Mouse (Mus musculus): ENCODE data around the gene Nudt14. TPM values are rescaled to one million over a fixed set of nuclear protein-coding genes. Genes with fewer than 3 reads are reported as not detected.

Nudt14 gene
- polyA plus RNA-seq, 1 experiment from 2014 or later: 109 TPM

- Histone ChIP-seq H3K27ac (ENCODE audit: low read length) (no peak overlapping the region), H3K4me2 (ENCODE audit: low read depth, low read length) (no peak overlapping the region), H3K27me3 (ENCODE audit: control insufficient read depth, insufficient read depth, low read depth, low read length) (no peaks in the 10 kb centered on the region), H3K9me3 (ENCODE audit: control insufficient read depth, low read length) (no peaks in the 10 kb centered on the region), H3K4me3 (ENCODE audit: low read length) (no peak overlapping the region), H3K4me1 (replicated peaks; ENCODE audit: control insufficient read depth, insufficient read depth, low read length) (peaks cover 14% of the 10 kb centered on the region), H3K9ac (ENCODE audit: low read length) (no peak overlapping the region), H3K36me3 (ENCODE audit: control insufficient read depth, insufficient read depth, low read length) (peaks cover 42% of the 10 kb centered on the region)
- no peak for ATAC-seq (ENCODE audit: low read depth)
- 84% methylated on average over 9 of the region's 9 CpGs for WGBS
These were observed 32.8 kb upstream of the Nudt14 start for GRCm38 (mm10) chr12:112974736-112975135.

- H3K27me3 ChIP-seq (ENCODE audit: control insufficient read depth, insufficient read depth, low read depth, low read length): no peaks in the 10 kb centered on the region
- no peak overlapping the region for H3K27ac ChIP-seq (ENCODE audit: low read length)
- no peaks in the 10 kb centered on the region for H3K4me1 ChIP-seq (replicated peaks; ENCODE audit: control insufficient read depth, insufficient read depth, low read length)
- H3K4me3 ChIP-seq (ENCODE audit: low read length): no peak overlapping the region
- ATAC-seq (ENCODE audit: low read depth): no peak
- no peaks in the 10 kb centered on the region for H3K9me3 ChIP-seq (ENCODE audit: control insufficient read depth, low read length)
- H3K36me3 ChIP-seq (ENCODE audit: control insufficient read depth, insufficient read depth, low read length): peaks cover 66% of the 10 kb centered on the region
- WGBS: 89% methylated on average over 6 of the region's 6 CpGs
- no peak overlapping the region for H3K9ac ChIP-seq (ENCODE audit: low read length)
- no peak overlapping the region for H3K4me2 ChIP-seq (ENCODE audit: low read depth, low read length)
These were observed 27.7 kb upstream of the Nudt14 start for GRCm38 (mm10) chr12:112969616-112970015.

GRCm38 (mm10) chr12:112968943-112969342, 27.0 kb upstream of the Nudt14 start:
- H3K27ac ChIP-seq (ENCODE audit: low read length): no peak overlapping the region

GRCm38 (mm10) chr12:112965783-112966182, 23.9 kb upstream of the Nudt14 start:
- no peaks in the 10 kb centered on the region for H3K27me3 ChIP-seq (ENCODE audit: control insufficient read depth, insufficient read depth, low read depth, low read length)

More at GRCm38 (mm10) chr12:112968943-112969342, 27.0 kb upstream of the Nudt14 start:
- Histone ChIP-seq H3K4me2 (ENCODE audit: low read depth, low read length) (no peak overlapping the region), H3K36me3 (ENCODE audit: control insufficient read depth, insufficient read depth, low read length) (peaks cover 71% of the 10 kb centered on the region), H3K9me3 (ENCODE audit: control insufficient read depth, low read length) (no peaks in the 10 kb centered on the region), H3K4me1 (replicated peaks; ENCODE audit: control insufficient read depth, insufficient read depth, low read length) (no peaks in the 10 kb centered on the region), H3K9ac (ENCODE audit: low read length) (no peak overlapping the region), H3K27me3 (ENCODE audit: control insufficient read depth, insufficient read depth, low read depth, low read length) (no peaks in the 10 kb centered on the region), H3K4me3 (ENCODE audit: low read length) (no peak overlapping the region)
- WGBS: 60% methylated on average over 8 of the region's 8 CpGs
- no peak for ATAC-seq (ENCODE audit: low read depth)

GRCm38 (mm10) chr12:112961872-112962271, 19.9 kb upstream of the Nudt14 start:
- WGBS: 80% methylated on average over 5 of the region's 5 CpGs
- Histone ChIP-seq H3K36me3 (ENCODE audit: control insufficient read depth, insufficient read depth, low read length) (peaks cover 60% of the 10 kb centered on the region), H3K9ac (ENCODE audit: low read length) (no peak overlapping the region), H3K27me3 (ENCODE audit: control insufficient read depth, insufficient read depth, low read depth, low read length) (no peaks in the 10 kb centered on the region), H3K4me2 (ENCODE audit: low read depth, low read length) (no peak overlapping the region), H3K27ac (ENCODE audit: low read length) (no peak overlapping the region), H3K4me1 (replicated peaks; ENCODE audit: control insufficient read depth, insufficient read depth, low read length) (no peaks in the 10 kb centered on the region), H3K9me3 (ENCODE audit: control insufficient read depth, low read length) (no peaks in the 10 kb centered on the region), H3K4me3 (ENCODE audit: low read length) (no peak overlapping the region)
- no peak for ATAC-seq (ENCODE audit: low read depth)

More at GRCm38 (mm10) chr12:112965783-112966182, 23.9 kb upstream of the Nudt14 start:
- Histone ChIP-seq H3K9me3 (ENCODE audit: control insufficient read depth, low read length) (no peaks in the 10 kb centered on the region), H3K36me3 (ENCODE audit: control insufficient read depth, insufficient read depth, low read length) (peaks cover 74% of the 10 kb centered on the region), H3K9ac (ENCODE audit: low read length) (no peak overlapping the region), H3K4me2 (ENCODE audit: low read depth, low read length) (no peak overlapping the region), H3K4me3 (ENCODE audit: low read length) (no peak overlapping the region), H3K27ac (ENCODE audit: low read length) (no peak overlapping the region), H3K4me1 (replicated peaks; ENCODE audit: control insufficient read depth, insufficient read depth, low read length) (no peaks in the 10 kb centered on the region)
- no peak for ATAC-seq (ENCODE audit: low read depth)
- 89% methylated on average over 13 of the region's 13 CpGs for WGBS

GRCm38 (mm10) chr12:112961428-112961827, 19.5 kb upstream of the Nudt14 start:
- no peak; the same call in 1 of the 2 replicates for ATAC-seq (ENCODE audit: low read depth)
- WGBS: 72% methylated on average over 7 of the region's 7 CpGs
- Histone ChIP-seq H3K36me3 (ENCODE audit: control insufficient read depth, insufficient read depth, low read length) (peaks cover 58% of the 10 kb centered on the region), H3K9ac (ENCODE audit: low read length) (no peak overlapping the region), H3K27ac (ENCODE audit: low read length) (no peak overlapping the region), H3K4me1 (replicated peaks; ENCODE audit: control insufficient read depth, insufficient read depth, low read length) (no peaks in the 10 kb centered on the region), H3K4me3 (ENCODE audit: low read length) (no peak overlapping the region), H3K27me3 (ENCODE audit: control insufficient read depth, insufficient read depth, low read depth, low read length) (no peaks in the 10 kb centered on the region), H3K9me3 (ENCODE audit: control insufficient read depth, low read length) (no peaks in the 10 kb centered on the region), H3K4me2 (ENCODE audit: low read depth, low read length) (no peak overlapping the region)

GRCm38 (mm10) chr12:112959421-112959820, 17.5 kb upstream of the Nudt14 start:
- H3K9ac ChIP-seq (ENCODE audit: low read length): no peak overlapping the region
- no peaks in the 10 kb centered on the region for H3K9me3 ChIP-seq (ENCODE audit: control insufficient read depth, low read length)
- no peak for ATAC-seq (ENCODE audit: low read depth)
- H3K36me3 ChIP-seq (ENCODE audit: control insufficient read depth, insufficient read depth, low read length): peaks cover 43% of the 10 kb centered on the region
- WGBS: 76% methylated on average over 8 of the region's 8 CpGs
- no peak overlapping the region for H3K27ac ChIP-seq (ENCODE audit: low read length)
- H3K4me1 ChIP-seq (replicated peaks; ENCODE audit: control insufficient read depth, insufficient read depth, low read length): no peaks in the 10 kb centered on the region
- H3K4me2 ChIP-seq (ENCODE audit: low read depth, low read length): no peak overlapping the region
- no peaks in the 10 kb centered on the region for H3K27me3 ChIP-seq (ENCODE audit: control insufficient read depth, insufficient read depth, low read depth, low read length)
- no peak overlapping the region for H3K4me3 ChIP-seq (ENCODE audit: low read length)

- Histone ChIP-seq H3K4me3 (ENCODE audit: low read length) (no peak overlapping the region), H3K27ac (ENCODE audit: low read length) (no peak overlapping the region), H3K9me3 (ENCODE audit: control insufficient read depth, low read length) (no peaks in the 10 kb centered on the region), H3K4me1 (replicated peaks; ENCODE audit: control insufficient read depth, insufficient read depth, low read length) (no peaks in the 10 kb centered on the region), H3K36me3 (ENCODE audit: control insufficient read depth, insufficient read depth, low read length) (peaks cover 33% of the 10 kb centered on the region), H3K4me2 (ENCODE audit: low read depth, low read length) (no peak overlapping the region), H3K27me3 (ENCODE audit: control insufficient read depth, insufficient read depth, low read depth, low read length) (no peaks in the 10 kb centered on the region), H3K9ac (ENCODE audit: low read length) (no peak overlapping the region)
- ATAC-seq (ENCODE audit: low read depth): peak; percentile 47
- WGBS: 34% methylated on average over 3 of the region's 4 CpGs
These were observed 16.4 kb upstream of the Nudt14 start for GRCm38 (mm10) chr12:112958303-112958702.

GRCm38 (mm10) chr12:112955800-112956199, 13.9 kb upstream of the Nudt14 start:
- WGBS: 30% methylated on average over 4 of the region's 4 CpGs
- Histone ChIP-seq H3K27me3 (ENCODE audit: control insufficient read depth, insufficient read depth, low read depth, low read length) (no peaks in the 10 kb centered on the region), H3K9ac (ENCODE audit: low read length) (no peak overlapping the region), H3K9me3 (ENCODE audit: control insufficient read depth, low read length) (no peaks in the 10 kb centered on the region), H3K4me2 (ENCODE audit: low read depth, low read length) (no peak overlapping the region), H3K4me3 (ENCODE audit: low read length) (no peak overlapping the region), H3K27ac (ENCODE audit: low read length) (no peak overlapping the region), H3K36me3 (ENCODE audit: control insufficient read depth, insufficient read depth, low read length) (peaks cover 13% of the 10 kb centered on the region), H3K4me1 (replicated peaks; ENCODE audit: control insufficient read depth, insufficient read depth, low read length) (peaks cover 15% of the 10 kb centered on the region)
- peak; percentile 45; the same call in 1 of the 2 replicates for ATAC-seq (ENCODE audit: low read depth)

Data from lung, embryonic 16.5 days (tissue).